Mouse (Mus musculus) left cerebral cortex, postnatal 36 days (tissue): Measurements from ENCODE around the gene Stx8. TPM values are rescaled to one million over a fixed set of nuclear protein-coding genes. Genes with fewer than 3 reads are reported as not detected.

Experiments
- DNase-seq, 2 experiments: peaks; one replicate each; pipeline ENCODE4 v3.0.0; 2021 to 2022; ENCODE audit warnings: low spot score in 2 of 2, mixed read lengths in 1 of 2
- intact Hi-C: fragments of 180-260 bp; cut with DNase I; formaldehyde crosslinking; loops from one replicate; pipeline ENCODE4 v1.15.1; 2025
- total RNA-seq, 2 experiments: library from RNA; stranded (reverse); gene quantifications; 2 replicates each; pipeline ENCODE4 v1.2.3; 2021

Stx8 gene
- total RNA-seq, 2 experiments from 2014 or later, result 36.7 to 42.5 TPM

- no peak for DNase-seq
- intact Hi-C loops, result loop anchor here (10.0 kb wide), 1 partner anchor 432 kb away; the partner anchor contains the start of gene Ntn1
Measured at GRCm38 (mm10) chr11:67972606-67973005, 6.6 kb downstream of the Stx8 start.

- intact Hi-C loops, result loop anchor here (10.0 kb wide), 1 partner anchor 432 kb away; the partner anchor contains the start of gene Ntn1
- DNase-seq, result no peak
Measured at GRCm38 (mm10) chr11:67973225-67973624, 7.2 kb downstream of the Stx8 start.

- no peak for DNase-seq
- intact Hi-C loops, result loop anchor here (10.0 kb wide), 1 partner anchor 430 kb away; the partner anchor contains the start of gene Ntn1
Measured at GRCm38 (mm10) chr11:67975252-67975651, 9.3 kb downstream of the Stx8 start.

- DNase-seq, result no peak
- intact Hi-C loops, result no loop called here
Measured at GRCm38 (mm10) chr11:67983564-67983963, 17.6 kb downstream of the Stx8 start.

GRCm38 (mm10) chr11:67991240-67991639 lies 25.2 kb downstream of the Stx8 start:
- intact Hi-C loops, result no loop called here
- peak in 1 of 2 experiments; percentile 23 for DNase-seq

GRCm38 (mm10) chr11:67995965-67996364 lies 30.0 kb downstream of the Stx8 start:
- intact Hi-C loops, result no loop called here
- no peak for DNase-seq

GRCm38 (mm10) chr11:67998905-67999304 lies 32.9 kb downstream of the Stx8 start:
- intact Hi-C loops, result no loop called here
- peak; percentile 28 to 35 for DNase-seq

- intact Hi-C loops, result loop anchor here (10.0 kb wide), 1 partner anchor 195 kb away; no protein-coding TSS in a partner anchor
- DNase-seq, result no peak
Measured at GRCm38 (mm10) chr11:67999629-68000028, 33.6 kb downstream of the Stx8 start.

- peak; percentile 49 to 62 for DNase-seq
- intact Hi-C loops, result loop anchor here (10.0 kb wide), 1 partner anchor 191 kb away; no protein-coding TSS in a partner anchor
Measured at GRCm38 (mm10) chr11:68004191-68004590, 38.2 kb downstream of the Stx8 start.

GRCm38 (mm10) chr11:68006216-68006789 lies 40.3 kb downstream of the Stx8 start:
- intact Hi-C loops, result loop anchor here (10.0 kb wide), 1 partner anchor 188 kb away; no protein-coding TSS in a partner anchor
- no peak for DNase-seq

- DNase-seq, result no peak
- intact Hi-C loops, result loop anchor here (10.0 kb wide), 1 partner anchor 187 kb away; no protein-coding TSS in a partner anchor
Measured at GRCm38 (mm10) chr11:68007645-68008044, 41.7 kb downstream of the Stx8 start.

GRCm38 (mm10) chr11:68009377-68009776 lies 43.4 kb downstream of the Stx8 start:
- intact Hi-C loops, result loop anchor here (10.0 kb wide), 1 partner anchor 185 kb away; no protein-coding TSS in a partner anchor
- no peak for DNase-seq

- no peak for DNase-seq
- intact Hi-C loops, result no loop called here
Measured at GRCm38 (mm10) chr11:68012207-68012606, 46.2 kb downstream of the Stx8 start.

- intact Hi-C loops, result no loop called here
- no peak for DNase-seq
Measured at GRCm38 (mm10) chr11:68018191-68018590, 52.2 kb downstream of the Stx8 start.

GRCm38 (mm10) chr11:68019156-68019555 lies 53.2 kb downstream of the Stx8 start:
- no peak for DNase-seq
- intact Hi-C loops, result no loop called here

- intact Hi-C loops, result no loop called here
- DNase-seq, result no peak
Measured at GRCm38 (mm10) chr11:68021976-68022375, 56.0 kb downstream of the Stx8 start.

- DNase-seq, result no peak
- intact Hi-C loops, result no loop called here
Measured at GRCm38 (mm10) chr11:68022895-68023294, 56.9 kb downstream of the Stx8 start.

GRCm38 (mm10) chr11:68023811-68024369 lies 57.9 kb downstream of the Stx8 start:
- intact Hi-C loops, result no loop called here
- DNase-seq, result no peak

- no peak for DNase-seq
- intact Hi-C loops, result no loop called here
Measured at GRCm38 (mm10) chr11:68026590-68026989, 60.6 kb downstream of the Stx8 start.

GRCm38 (mm10) chr11:68029079-68029478 lies 63.1 kb downstream of the Stx8 start:
- intact Hi-C loops, result no loop called here

GRCm38 (mm10) chr11:68029871-68030270 lies 63.9 kb downstream of the Stx8 start:
- intact Hi-C loops, result no loop called here
- DNase-seq, result no peak

More at GRCm38 (mm10) chr11:68029079-68029478, 63.1 kb downstream of the Stx8 start:
- DNase-seq, result no peak
